Mouse (Mus musculus) urinary bladder, adult 18-20 months (tissue): ENCODE measurements at regions not wholly inside any gene's neighbourhood (a gene's known extent, or its start where the extent isn't known, plus 50 kb on each side); places are given as distances from the start of the nearest gene placed in this dataset.
"Not testable (repeated sequence)": the region's sequence is repeated elsewhere in the genome, so short reads cannot be mapped to it uniquely, and the experiment has no call there.

ENCODE experiments used
- DNase-seq, 2 experiments: peaks; one replicate each; pipeline ENCODE4 v3.0.0; 2022; ENCODE audit warnings: low spot score in 2 of 2, mixed read lengths in 2 of 2

DNA sequence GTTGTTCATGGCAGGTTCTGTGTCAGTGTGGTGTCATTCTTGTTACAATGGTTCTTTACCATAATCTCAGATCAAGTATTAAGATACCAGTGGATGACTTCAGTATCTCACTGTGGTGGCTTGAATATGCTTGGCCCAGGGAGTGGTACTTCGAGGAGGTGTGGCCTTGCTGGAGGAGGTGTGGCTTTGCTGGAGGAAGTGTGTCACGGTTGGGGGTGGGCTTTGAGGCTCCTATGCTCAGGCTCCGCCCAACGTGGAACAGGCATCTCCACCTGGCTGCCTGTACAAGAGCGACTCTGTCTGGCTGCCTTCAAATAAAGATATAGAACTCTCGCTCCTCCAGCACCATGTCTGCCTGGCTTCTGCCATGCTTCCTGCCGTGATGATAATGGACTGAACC, 63.6 kb downstream of the Cd2 start:
- no peak for DNase-seq

GRCm38 (mm10) chr3:101219897-101220296, 67.8 kb downstream of the Cd2 start:
- DNase-seq, result no peak

GRCm38 (mm10) chr3:101216711-101217110, 71.0 kb downstream of the Cd2 start:
- no peak for DNase-seq

- DNase-seq, result peak in 1 of 2 experiments; percentile 8
These were observed 74.6 kb downstream of the Cd2 start for GRCm38 (mm10) chr3:101213212-101213562.

GRCm38 (mm10) chr3:101212403-101213211, 75.1 kb downstream of the Cd2 start:
- peak; percentile 6 to 11 for DNase-seq

- DNase-seq, result peak in 1 of 2 experiments; percentile 8
These were observed 75.8 kb downstream of the Cd2 start for GRCm38 (mm10) chr3:101211936-101212335.

DNA sequence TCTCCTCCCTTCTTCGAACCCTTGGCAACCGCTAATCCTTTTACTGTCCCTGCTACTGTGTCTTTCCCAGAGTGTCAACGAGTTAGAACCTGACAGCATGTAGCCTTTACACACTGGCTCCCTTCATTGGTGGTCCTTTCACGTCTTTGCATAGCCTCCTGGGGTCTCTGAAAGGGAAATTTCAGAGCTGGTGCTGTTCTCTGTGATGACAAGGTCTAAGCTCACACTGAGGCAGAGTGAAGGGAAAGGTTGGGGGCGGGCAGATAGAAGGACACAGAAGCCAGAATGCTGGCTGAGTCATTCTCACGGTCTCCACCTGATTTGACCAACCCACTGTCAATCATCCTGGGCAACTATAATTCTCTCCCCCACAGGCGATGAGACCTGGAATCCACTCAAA, 78.2 kb downstream of the Cd2 start:
- DNase-seq, result no peak

- no peak for DNase-seq
These were observed 79.0 kb downstream of the Cd2 start for GRCm38 (mm10) chr3:101208751-101209150.

- not testable (repeated sequence) for DNase-seq
These were observed 81.6 kb downstream of the Cd2 start for GRCm38 (mm10) chr3:101206172-101206571.

- no peak for DNase-seq
These were observed 84.6 kb upstream of the Ptgfrn start for GRCm38 (mm10) chr3:101194725-101195124.

DNA sequence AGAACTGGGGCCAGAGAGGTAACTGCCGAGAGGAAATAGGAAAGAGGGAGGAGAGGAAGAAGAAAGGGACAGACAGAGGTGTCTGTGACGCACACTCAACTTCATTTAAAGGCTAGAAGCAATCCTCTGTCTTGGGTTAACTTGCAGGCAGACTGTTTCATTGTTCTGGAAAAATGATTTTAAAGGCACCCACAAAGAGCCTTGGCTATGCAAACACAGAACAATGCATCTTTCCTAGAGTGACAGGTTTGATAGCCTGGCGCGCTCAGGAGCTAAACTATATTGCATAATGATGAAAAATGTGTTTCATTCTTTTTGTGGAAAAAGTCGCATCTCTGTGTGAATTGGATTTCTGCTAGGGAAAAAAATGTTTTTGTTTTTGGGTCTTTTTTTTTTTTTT, 84.2 kb upstream of the Ptgfrn start:
- no peak for DNase-seq

GRCm38 (mm10) chr3:101191298-101191986, 81.4 kb upstream of the Ptgfrn start:
- no peak for DNase-seq

DNA sequence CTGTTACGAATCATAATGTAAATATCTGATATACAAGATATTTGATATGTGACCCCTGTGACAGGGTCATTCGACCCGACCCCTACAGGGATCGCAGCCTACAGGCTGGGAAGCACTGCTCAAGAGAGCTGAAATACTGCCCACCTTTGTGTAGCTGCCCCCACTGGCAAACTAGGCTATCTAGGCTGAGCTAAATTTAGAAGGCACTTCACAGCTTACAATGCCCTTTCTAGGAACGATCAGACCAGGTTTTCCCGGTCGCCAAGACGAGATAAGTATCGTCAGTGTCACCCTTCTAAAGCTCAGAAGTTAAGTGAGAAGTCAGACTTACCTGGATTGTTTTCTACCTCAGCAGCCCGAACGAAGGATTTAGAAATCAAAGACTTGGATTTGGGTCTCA, 71.9 kb upstream of the Ptgfrn start:
- DNase-seq, result no peak

DNA sequence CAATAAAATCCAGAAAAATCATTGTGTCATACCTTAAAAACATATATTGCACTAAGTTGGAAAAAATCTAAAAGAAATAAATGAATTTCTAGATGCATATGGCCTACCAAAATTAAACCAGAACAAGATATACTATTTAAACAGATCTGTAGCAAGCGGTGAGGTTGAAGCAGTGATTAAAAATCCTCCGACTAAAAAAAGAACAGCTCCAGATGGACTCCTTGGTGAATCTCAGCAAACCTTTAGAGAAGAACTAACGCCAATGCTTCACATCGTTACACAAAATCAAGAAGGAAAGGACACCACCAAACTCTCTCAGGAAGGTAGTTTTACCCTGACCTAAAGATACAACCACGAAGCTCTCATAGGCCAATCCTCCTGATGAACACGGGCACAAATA, 63.9 kb upstream of the Ptgfrn start:
- DNase-seq, result no peak

DNA sequence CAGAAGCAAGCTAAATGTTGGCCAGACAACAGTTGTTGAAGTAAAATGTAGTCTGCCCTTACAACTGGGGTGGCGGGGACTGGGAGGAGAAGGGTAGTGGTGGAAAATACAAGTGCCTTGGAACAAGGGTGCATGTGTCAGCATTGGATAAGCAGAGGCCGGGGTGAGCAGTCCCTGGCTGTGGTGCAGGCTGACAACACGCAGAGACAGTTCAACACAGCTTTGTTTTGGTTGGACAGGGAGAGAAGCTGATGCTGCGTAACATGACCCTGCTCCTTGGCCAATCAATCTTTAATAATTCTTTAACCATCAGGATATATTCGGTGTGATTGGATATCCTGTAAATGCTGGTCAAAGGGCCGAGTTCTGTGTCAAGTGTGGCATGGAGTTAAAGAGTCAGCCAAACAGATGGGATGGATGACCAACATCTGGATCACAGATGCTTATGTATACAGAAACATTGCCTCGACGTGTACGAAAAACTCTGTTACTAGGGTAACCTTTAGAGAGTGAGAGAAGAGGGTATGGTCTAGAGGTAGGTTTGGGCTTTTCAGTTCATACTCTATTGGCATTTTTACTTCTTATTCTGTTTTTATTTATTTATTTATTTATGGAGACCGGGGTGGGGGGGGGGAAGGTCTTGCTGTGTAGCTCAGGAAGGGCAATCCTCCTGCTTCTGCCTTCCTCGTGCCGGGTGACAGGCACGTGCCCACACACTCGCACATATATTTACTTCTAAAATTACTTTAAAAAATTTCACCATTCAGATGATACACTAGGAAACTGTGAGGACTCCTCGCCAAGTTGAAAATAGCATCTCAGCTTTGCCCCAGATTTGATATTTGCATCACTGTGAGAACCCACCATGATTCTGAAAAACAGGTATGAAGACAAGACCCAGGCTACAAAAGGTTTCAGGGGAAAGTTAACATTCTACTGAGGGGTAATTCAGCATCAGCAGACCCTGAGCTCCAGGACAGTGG, 60.2 kb upstream of the Ptgfrn start:
- DNase-seq, result no peak

DNA sequence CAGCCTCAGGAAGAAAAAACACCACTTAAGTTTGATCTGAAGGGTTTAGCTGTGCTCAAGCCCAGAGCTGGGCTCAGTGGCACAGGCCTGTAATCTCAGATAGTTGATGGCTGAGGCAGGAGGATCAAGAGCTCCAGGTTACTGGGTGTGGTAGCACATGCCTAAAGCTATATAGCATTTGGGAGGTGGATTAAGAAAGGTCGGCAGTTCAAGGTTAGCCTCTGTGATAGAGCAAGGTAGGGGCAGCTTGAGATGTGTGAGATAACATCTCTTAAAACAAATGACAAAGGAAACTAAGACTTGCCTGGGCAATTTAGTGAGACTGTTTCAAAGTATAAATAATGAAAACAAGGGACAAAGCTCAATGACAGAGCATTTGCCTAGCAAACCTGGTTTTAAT, 56.9 kb upstream of the Ptgfrn start:
- DNase-seq, result no peak

- no peak for DNase-seq
These were observed 56.5 kb upstream of the Ptgfrn start for GRCm38 (mm10) chr3:101166580-101166979.

DNA sequence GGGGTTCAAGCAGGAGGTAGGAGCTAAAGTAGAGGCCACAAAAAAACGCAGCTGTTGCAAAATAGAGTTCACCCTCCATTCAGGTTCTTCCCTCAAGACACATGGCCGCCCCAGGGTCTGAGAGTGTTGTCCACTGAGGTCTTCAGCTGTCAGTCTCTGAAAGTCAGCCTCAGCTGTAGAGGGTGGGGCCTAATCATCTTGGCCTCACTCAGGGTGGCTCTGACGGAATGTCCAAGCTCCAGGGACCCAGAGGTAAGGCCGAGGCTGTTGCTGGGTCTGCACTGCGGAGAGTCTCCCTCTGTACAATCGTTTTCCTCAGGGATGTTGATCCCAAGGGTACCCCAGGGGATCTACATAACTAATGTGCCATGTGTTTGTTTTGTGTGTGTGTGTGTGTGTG, 55.2 kb upstream of the Ptgfrn start:
- no peak for DNase-seq

GRCm38 (mm10) chr3:101164771-101165170, 54.7 kb upstream of the Ptgfrn start:
- DNase-seq, result no peak

DNA sequence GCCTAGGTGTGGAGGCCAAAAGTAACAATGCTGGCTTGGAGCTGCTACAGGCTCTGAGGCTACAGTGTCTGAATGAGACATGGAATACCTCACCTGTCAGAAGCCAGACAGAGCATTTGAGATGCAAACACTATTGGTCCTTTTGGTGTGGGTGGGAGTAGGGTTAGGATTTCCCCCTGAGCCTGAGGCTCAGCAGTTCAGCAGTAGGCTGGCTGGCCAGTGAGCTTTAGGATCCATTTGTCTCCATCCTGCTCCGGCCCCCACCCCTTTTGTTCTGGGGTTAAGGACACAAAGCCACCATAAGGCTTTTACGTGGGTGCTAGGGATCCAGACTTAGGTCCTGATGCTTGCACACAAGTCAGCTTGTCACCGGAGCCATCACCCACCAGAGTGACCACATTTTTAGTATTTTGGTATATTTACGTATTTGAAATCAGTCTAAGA, 53.9 kb upstream of the Ptgfrn start:
- DNase-seq, result no peak

DNA sequence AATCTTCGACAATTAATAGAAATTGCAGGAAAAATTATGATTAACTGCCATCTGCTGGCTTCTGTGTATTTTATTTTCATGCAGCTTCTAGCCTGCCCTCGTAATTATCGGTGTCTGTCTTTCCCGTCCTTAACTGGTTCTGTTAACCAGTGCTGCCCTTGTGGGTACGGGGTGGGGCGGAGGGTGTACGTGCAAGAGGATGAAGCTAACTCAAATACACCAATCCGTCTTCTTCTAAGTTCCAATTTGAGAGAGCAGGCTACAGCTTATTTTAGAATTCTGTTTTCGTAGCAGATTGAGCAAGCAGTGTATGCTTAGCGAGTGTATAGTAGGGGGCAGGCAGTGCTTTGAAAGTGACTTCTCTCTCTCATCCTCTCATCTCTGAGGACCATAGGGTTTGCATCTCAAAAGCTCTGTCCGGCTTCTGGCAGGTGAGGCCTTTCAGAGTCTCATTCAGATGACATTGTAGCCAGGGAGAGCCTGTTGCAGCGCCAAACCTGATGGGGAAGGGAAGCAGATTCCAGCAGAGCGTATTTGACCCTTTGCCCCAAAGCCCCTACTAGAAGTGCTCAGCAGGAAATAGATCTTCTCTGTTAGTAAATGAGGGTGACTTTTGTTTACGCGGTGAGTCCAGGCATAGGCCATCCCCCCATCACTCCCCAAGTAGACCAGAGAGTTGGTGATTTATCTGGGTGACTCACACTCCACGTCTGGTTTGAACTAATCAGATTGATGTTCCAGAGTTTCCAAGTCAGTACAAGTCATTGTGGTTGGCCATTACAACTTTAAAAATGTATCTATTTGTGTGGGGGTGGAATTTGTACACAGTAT, 53.3 kb upstream of the Ptgfrn start:
- DNase-seq, result peak; percentile 26 to 46
